Mouse (Mus musculus): ENCODE measurements around the gene Rsph14. TPM values are rescaled to one million over a fixed set of nuclear protein-coding genes. Genes with fewer than 3 reads are reported as not detected.

Rsph14 gene
- total and polyA plus RNA-seq, 3 experiments, result not detected

- TF ChIP-seq ZMIZ1 (IDR thresholded peaks at IDR 0.05; ENCODE audit: low read depth, low read length) (no peak), RCOR1 (IDR thresholded peaks at IDR 0.05; ENCODE audit: low read depth, low read length) (no peak), MYC (IDR thresholded peaks at IDR 0.05; ENCODE audit: low read depth, low read length) (no peak), SIN3A (IDR thresholded peaks at IDR 0.05; ENCODE audit: low read length) (no peak), MAX (IDR thresholded peaks at IDR 0.05; ENCODE audit: low read length) (no peak), POLR2AphosphoS5 (IDR thresholded peaks at IDR 0.05; ENCODE audit: borderline replicate concordance, low read depth, low read length) (no peak), KAT2A (conservative IDR thresholded peaks at IDR 0.05; ENCODE audit: low read depth, low read length) (no peak), TBP (IDR thresholded peaks at IDR 0.05; ENCODE audit: low read depth, low read length) (no peak), GATA1 (IDR thresholded peaks at IDR 0.05; ENCODE audit: low read depth, low read length) (no peak), MEF2A (IDR thresholded peaks at IDR 0.05; ENCODE audit: extremely low read depth, insufficient replicate concordance, low read depth, low read length, poor library complexity, severe bottlenecking) (no peak)
- Histone ChIP-seq H3K4me3 (ENCODE audit: control insufficient read depth in 1 of 2, insufficient read depth in 1 of 2, low read depth in 2 of 2, low read length in 2 of 2) (no peak overlapping the region), H3K9ac (ENCODE audit: control insufficient read depth, low read depth, low read length, poor library complexity, severe bottlenecking) (no peak overlapping the region), H3K79me2 (ENCODE audit: control insufficient read depth, insufficient read depth, low read length, poor library complexity) (no peaks in the 10 kb centered on the region), H3K9me3 (replicated peaks; ENCODE audit: insufficient read depth, low read length) (no peaks in the 10 kb centered on the region), H3K4me1 (ENCODE audit: control insufficient read depth in 1 of 2, insufficient read depth in 2 of 2, low read length in 2 of 2) (no peaks in the 10 kb centered on the region), H3K27ac (ENCODE audit: control insufficient read depth, low read depth, low read length) (no peak overlapping the region), H3K27me3 (ENCODE audit: control insufficient read depth in 1 of 2, insufficient read depth in 2 of 2, low read length in 2 of 2) (no peaks in the 10 kb centered on the region; a peak in 1 of 4 replicates), H3K36me3 (ENCODE audit: control insufficient read depth in 1 of 2, insufficient read depth in 2 of 2, low read length in 2 of 2) (no peaks in the 10 kb centered on the region)
- DNase-seq (ENCODE audit: low read depth, low spot score), result no peak
Measured at GRCm38 (mm10) chr10:75062189-75062561, 29.8 kb upstream of the Rsph14 start.

- no peak overlapping the region for H3K27ac ChIP-seq (ENCODE audit: control insufficient read depth, low read depth, low read length)
- H3K9ac ChIP-seq (ENCODE audit: control insufficient read depth, low read depth, low read length, poor library complexity, severe bottlenecking), result no peak overlapping the region
- H3K27me3 ChIP-seq (ENCODE audit: control insufficient read depth in 1 of 2, insufficient read depth in 2 of 2, low read length in 2 of 2), result no peaks in the 10 kb centered on the region; a peak in 1 of 4 replicates
- no peak for TF ChIP-seq USF2 (IDR thresholded peaks at IDR 0.05; ENCODE audit: borderline replicate concordance in 1 of 2, insufficient read depth in 1 of 2, low read depth in 1 of 2, low read length in 2 of 2)
- TF ChIP-seq ZMIZ1 (IDR thresholded peaks at IDR 0.05; ENCODE audit: low read depth, low read length), result no peak
- TF ChIP-seq CHD1 (IDR thresholded peaks at IDR 0.05; ENCODE audit: low read depth, low read length), result no peak
- TF ChIP-seq MAFK (IDR thresholded peaks at IDR 0.05; ENCODE audit: borderline replicate concordance, low read depth, low read length), result no peak
- TF ChIP-seq MYB (IDR thresholded peaks at IDR 0.05; ENCODE audit: low read depth, low read length), result no peak
- no peak for TF ChIP-seq BHLHE40 (IDR thresholded peaks at IDR 0.05; ENCODE audit: borderline replicate concordance, low read depth, low read length)
- TF ChIP-seq JUND (IDR thresholded peaks at IDR 0.05; ENCODE audit: low read depth, low read length), result no peak
- no peaks in the 10 kb centered on the region for H3K9me3 ChIP-seq (replicated peaks; ENCODE audit: insufficient read depth, low read length)
- no peaks in the 10 kb centered on the region for H3K36me3 ChIP-seq (ENCODE audit: control insufficient read depth in 1 of 2, insufficient read depth in 2 of 2, low read length in 2 of 2)
- no peak for DNase-seq (ENCODE audit: low read depth, low spot score)
- H3K4me3 ChIP-seq (ENCODE audit: control insufficient read depth in 1 of 2, insufficient read depth in 1 of 2, low read depth in 2 of 2, low read length in 2 of 2), result no peak overlapping the region
- H3K79me2 ChIP-seq (ENCODE audit: control insufficient read depth, insufficient read depth, low read length, poor library complexity), result no peaks in the 10 kb centered on the region
- H3K4me1 ChIP-seq (ENCODE audit: control insufficient read depth in 1 of 2, insufficient read depth in 2 of 2, low read length in 2 of 2), result no peaks in the 10 kb centered on the region
Measured at GRCm38 (mm10) chr10:75061341-75062188, 29.2 kb upstream of the Rsph14 start.
